Mouse (Mus musculus) kidney, adult 2 months (tissue): Measurements from ENCODE around the gene Tmem95. TPM values are rescaled to one million over a fixed set of nuclear protein-coding genes. Genes with fewer than 3 reads are reported as not detected.
"Not testable (repeated sequence)": the region's sequence is repeated elsewhere in the genome, so short reads cannot be mapped to it uniquely, and the experiment has no call there.

Experiments used
- DNase-seq: peaks from one replicate; pipeline ENCODE4 v3.0.0; 2021
- H3K27ac ChIP-seq: fragments of 200-500 bp; 2 replicates; pipeline ENCODE4 v1.5.1; 2012; ENCODE audit warnings: low read depth, low read length, control low read depth, inconsistent platforms; ENCODE audit not compliant: insufficient read depth
- H3K27me3 ChIP-seq: fragments of 200-500 bp; replicated peaks from 2 replicates; pipeline ENCODE4 v1.6.1; 2012; ENCODE audit warnings: mild to moderate bottlenecking, moderate library complexity, low read length, inconsistent platforms; ENCODE audit not compliant: control insufficient read depth, insufficient read depth
- H3K36me3 ChIP-seq: fragments of 200-500 bp; 2 replicates; pipeline ENCODE4 v1.6.1; 2012; ENCODE audit warnings: mild to moderate bottlenecking, moderate library complexity, low read length, inconsistent platforms; ENCODE audit not compliant: control insufficient read depth, insufficient read depth
- H3K4me1 ChIP-seq: fragments of 200-500 bp; 2 replicates; pipeline ENCODE4 v1.6.1; 2011; ENCODE audit warnings: low read length; ENCODE audit not compliant: control insufficient read depth, insufficient read depth
- H3K4me3 ChIP-seq: fragments of 200-500 bp; 2 replicates; pipeline ENCODE4 v1.5.1; 2011; ENCODE audit warnings: mild to moderate bottlenecking, low read depth, low read length, control low read depth; ENCODE audit not compliant: insufficient read depth
- CTCF ChIP-seq: fragments of 200-500 bp; conservative IDR thresholded peaks from 2 replicates; pipeline ENCODE4 v1.5.1; 2011; ENCODE audit warnings: low read depth, mild to moderate bottlenecking, control low read depth, low read length, moderate library complexity, mixed read lengths; ENCODE audit not compliant: insufficient read depth, insufficient read length
- POLR2A ChIP-seq: fragments of 200-500 bp; IDR thresholded peaks from one replicate; pipeline ENCODE4 v1.6.1; 2011; ENCODE audit warnings: low read depth, low read length, control low read depth
- WGBS: fragments of 180-500 bp; shearing (Covaris S2); methylation state at CpG from one replicate; pipeline ENCODE4 v1.1.7; 2018; 5-methylcytosine and 5-hydroxymethylcytosine counted together
- polyA plus RNA-seq: library from polyadenylated mRNA; depleted of rRNA; stranded (reverse); fragments of >200 nt; gene quantifications from 2 replicates; pipeline ENCODE4 v1.2.3, GENCODE M21; 2012

Tmem95 gene
- polyA plus RNA-seq, 1 experiment, result not detected

DNA sequence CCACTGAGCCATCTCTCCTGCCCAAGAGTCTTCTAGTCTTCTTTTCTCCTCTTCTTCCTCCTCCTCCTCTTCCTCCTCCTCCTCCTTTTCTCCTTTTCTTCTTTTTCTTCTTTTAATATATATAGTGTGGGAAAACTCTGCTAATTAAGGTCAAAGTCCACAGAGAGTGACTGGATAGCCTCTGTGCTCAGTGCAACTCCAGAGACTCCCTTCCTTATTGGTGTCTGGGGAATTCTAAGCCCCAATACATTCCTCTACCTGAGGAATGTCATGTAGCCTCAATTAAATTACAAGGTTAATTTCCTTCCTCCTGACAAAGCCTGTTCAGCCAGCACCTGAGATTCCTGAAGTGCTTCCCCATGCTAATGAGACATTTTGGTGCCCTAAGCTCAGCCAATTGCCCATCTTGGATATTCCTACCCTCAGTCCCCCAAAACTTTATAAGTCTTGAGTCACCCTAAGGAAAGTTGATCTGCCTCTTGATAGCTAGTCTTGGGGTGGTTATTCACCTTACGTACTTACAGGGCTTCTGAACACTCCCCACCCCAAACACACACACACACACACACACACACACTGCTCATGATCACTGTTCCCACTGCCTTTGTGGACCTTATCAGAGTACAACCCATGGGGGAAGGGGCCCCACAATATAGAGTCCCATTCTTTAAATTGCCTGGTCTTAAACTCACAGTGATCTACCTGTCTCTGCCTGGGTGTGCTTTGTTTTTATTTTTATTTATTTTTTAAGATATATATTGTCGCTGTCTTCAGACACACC, 7.3 kb downstream of the Tmem95 start:
- 96% methylated on average over 2 of the region's 2 CpGs for WGBS
- Histone ChIP-seq H3K4me3 (no peak overlapping the region), H3K27me3 (no peaks in the 10 kb centered on the region)

GRCm38 (mm10) chr11:69867335-69867734, 10.5 kb downstream of the Tmem95 start:
- no peak overlapping the region for H3K27ac ChIP-seq
- no peak overlapping the region for H3K4me3 ChIP-seq
- no peak for DNase-seq
- 79% methylated on average over 9 of the region's 9 CpGs for WGBS
- no peak for TF ChIP-seq POLR2A
- no peak for TF ChIP-seq CTCF
- no peaks in the 10 kb centered on the region for H3K27me3 ChIP-seq
- no peaks in the 10 kb centered on the region for H3K36me3 ChIP-seq
- no peaks in the 10 kb centered on the region for H3K4me1 ChIP-seq

More for the DNA sequence above, 7.3 kb downstream of the Tmem95 start:
- Histone ChIP-seq H3K36me3 (no peaks in the 10 kb centered on the region), H3K4me1 (no peaks in the 10 kb centered on the region), H3K27ac (no peak overlapping the region)
- TF ChIP-seq CTCF, result no peak
- TF ChIP-seq POLR2A, result no peak
- no peak for DNase-seq

DNA sequence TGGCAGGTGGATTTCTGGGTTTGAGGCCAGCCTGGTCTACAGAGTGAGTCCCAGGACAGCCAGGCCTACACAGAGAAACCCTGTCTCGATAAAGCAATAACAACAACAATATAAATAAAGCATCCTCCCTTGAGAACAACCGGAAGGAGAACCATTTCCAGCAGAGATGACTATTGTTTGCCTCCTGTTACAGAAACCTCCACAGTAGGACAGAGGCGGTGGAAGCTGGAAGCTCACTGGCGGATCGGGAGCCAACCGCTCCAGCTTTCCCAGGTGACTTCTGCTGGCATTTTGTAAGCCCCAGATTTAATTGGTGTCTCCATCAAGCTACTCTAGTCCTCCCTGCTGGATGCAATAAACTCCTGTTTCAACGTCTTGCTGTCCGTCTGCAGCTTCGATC, 12.3 kb downstream of the Tmem95 start:
- 84% methylated on average over 9 of the region's 9 CpGs for WGBS
- H3K4me3 ChIP-seq, result no peak overlapping the region
- no peak for TF ChIP-seq CTCF
- no peak for TF ChIP-seq POLR2A

DNA sequence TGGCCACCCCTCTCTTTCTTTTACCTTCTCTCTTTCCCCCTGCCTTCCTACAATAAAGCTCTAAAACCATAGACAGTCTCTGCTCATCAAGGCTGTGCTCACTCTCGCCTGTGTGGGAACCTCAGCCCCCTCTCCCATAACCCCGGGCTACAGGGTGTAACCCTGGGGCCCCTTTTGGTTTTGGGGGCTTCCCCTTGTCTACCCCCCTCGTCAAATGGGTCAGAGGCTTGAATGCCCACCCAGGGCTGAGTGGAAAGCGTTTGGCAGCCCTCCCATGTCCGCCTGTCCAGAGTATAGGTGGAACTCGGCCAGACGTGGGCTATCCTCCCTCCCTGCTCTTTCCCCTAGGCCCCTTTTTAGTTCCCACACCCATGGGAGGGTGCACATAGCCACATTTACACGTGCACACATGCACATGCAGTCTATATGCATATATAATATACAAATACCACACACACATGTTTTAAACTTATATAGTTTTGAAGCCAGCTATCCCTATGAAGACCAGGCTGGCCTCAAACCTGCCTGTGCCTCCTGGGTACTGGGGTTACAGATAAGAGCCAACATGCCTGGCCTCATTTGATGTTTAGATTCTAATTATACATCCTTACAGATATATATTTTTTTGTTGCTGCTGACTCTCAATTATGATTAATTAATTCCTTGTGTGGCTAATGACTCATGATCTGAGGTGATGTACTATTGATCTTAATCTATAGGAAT, 13.5 kb downstream of the Tmem95 start:
- Histone ChIP-seq H3K27me3 (no peaks in the 10 kb centered on the region), H3K36me3 (no peaks in the 10 kb centered on the region), H3K4me3 (no peak overlapping the region), H3K4me1 (no peaks in the 10 kb centered on the region), H3K27ac (no peak overlapping the region)
- WGBS, result 51% methylated on average over 8 of the region's 8 CpGs
- no peak for DNase-seq
- no peak for TF ChIP-seq CTCF
- TF ChIP-seq POLR2A, result no peak

More for the DNA sequence above, 12.3 kb downstream of the Tmem95 start:
- no peak for DNase-seq
- no peaks in the 10 kb centered on the region for H3K27me3 ChIP-seq
- H3K4me1 ChIP-seq, result no peaks in the 10 kb centered on the region
- no peak overlapping the region for H3K27ac ChIP-seq
- H3K36me3 ChIP-seq, result no peaks in the 10 kb centered on the region

GRCm38 (mm10) chr11:69863729-69864128, 14.1 kb downstream of the Tmem95 start:
- DNase-seq, H3K36me3 ChIP-seq, H3K27ac ChIP-seq, H3K4me1 ChIP-seq, H3K4me3 ChIP-seq, H3K27me3 ChIP-seq: not testable (repeated sequence)
- 66% methylated on average over 3 of the region's 3 CpGs for WGBS

DNA sequence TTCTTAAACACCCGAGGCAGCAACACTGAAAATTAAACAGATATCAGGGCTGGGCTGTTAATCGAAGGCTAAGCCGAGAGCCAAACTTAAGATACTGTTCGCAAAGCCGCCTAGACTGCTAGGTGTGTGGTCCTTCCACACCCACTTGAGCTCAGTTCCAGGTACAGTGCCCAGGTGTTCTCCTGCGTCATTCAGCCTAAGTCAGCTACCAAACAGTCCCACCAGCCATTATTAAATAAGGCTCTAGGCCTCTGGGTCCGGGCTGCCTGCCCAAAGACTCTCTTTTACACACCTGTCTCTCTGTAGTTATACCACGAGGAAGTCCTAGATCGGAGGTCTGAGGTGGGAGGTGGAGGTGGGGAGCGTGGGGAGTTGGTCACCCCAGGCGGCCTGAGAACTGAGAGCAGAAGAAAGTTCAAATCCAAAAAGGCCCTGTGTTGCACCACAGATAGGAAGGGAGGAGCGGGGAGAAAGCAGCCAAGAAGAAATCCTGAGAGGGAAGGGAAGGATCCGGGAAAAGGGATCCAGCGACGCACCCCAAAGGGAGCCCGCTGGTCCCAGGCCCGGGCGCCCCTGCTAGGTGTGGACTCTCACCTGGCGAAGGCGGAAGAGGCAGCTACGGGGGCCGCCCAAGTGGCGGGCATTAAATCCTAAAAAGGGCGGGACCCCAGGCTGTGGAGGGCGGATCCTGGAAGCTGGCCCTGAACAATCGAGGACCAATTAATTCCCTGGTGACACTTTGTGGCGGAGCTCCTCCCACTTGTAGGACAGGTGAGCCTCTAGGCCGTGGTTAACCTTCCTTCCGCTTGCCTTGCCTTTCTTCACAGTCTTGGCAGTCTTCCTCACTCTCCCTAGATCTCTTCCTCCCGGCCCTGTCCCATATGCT, 19.5 kb downstream of the Tmem95 start, which contains the start of gene Tnk1:
TSS of gene Tnk1 (minus strand) at position 618 of the 886 bp plus-strand sequence.
- TF ChIP-seq CTCF, result no peak
- TF ChIP-seq POLR2A, result no peak
- Histone ChIP-seq H3K27me3 (no peaks in the 10 kb centered on the region), H3K4me3 (peak within 1 kb of the TSS; percentile 46), H3K36me3 (no peaks in the 10 kb centered on the region), H3K27ac (peak within 1 kb of the TSS; percentile 75), H3K4me1 (no peaks in the 10 kb centered on the region; the same call in 1 of the 2 replicates)
- peak; percentile 80 for DNase-seq
- WGBS, result 27% methylated on average over 30 of the region's 30 CpGs

- WGBS, result 39% methylated on average over 16 of the region's 16 CpGs
- no peaks in the 10 kb centered on the region; the same call in 1 of the 2 replicates for H3K4me1 ChIP-seq
- no peaks in the 10 kb centered on the region for H3K36me3 ChIP-seq
- H3K4me3 ChIP-seq, result no peak overlapping the region
- TF ChIP-seq CTCF (peak; percentile 42), POLR2A (no peak)
- peak; percentile 37 for DNase-seq
- no peaks in the 10 kb centered on the region for H3K27me3 ChIP-seq
- no peak overlapping the region for H3K27ac ChIP-seq
These were observed 22.5 kb downstream of the Tmem95 start for GRCm38 (mm10) chr11:69855347-69855746.
